Mouse (Mus musculus): Measurements from ENCODE around the gene Lig3.

Lig3 gene

DNA sequence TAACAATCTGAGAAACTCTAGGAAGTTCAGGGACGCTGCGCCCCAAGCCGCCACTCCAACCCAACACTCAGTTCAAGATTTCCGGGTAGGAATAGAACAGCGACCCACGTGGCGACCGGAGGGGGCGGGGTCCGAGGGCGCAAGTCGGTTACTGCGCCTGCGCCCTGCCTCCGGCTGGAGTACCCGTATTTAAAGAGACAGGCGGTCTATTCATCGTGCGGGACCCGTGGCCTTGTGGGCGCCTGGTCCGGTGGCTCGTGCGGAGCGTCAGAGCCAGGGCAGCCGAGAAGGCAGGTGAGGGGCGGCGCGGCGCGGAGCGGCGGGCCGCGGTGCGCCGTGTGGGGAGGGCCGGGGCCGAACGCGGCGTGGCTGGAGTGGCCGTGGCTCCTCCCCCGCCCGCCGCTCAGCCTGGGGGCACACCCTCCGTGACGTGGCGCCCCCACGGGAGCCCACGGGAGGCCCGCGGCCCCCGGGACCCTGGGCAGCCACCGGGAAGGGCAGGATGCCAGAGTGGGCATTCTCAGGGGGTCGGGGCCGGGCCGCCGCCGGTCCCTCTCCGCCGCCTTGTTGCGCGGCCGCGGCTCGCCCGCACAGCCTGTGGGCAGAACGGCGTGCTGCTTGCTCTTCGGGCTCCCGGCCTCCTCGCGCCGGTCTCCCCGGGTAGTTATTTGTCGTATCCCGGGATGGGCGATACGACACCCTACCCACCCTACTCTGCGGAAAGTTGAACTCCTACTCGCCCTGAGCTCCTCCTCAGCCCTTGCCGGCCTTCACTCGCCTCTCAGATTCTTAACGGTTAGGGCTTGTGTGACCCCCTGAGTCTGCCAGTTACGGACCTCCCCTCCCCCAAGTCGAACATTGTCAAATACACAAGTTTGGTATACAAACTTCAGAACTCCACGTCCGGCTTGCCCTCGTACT, at the start of gene Lig3:
TSS of gene Lig3 (plus strand) at position 126 of the 921 bp plus-strand sequence.
- in situ Hi-C loops (cut with MboI; ENCODE audit: low pct_unique_long_range_greater_than_20kb in 1 of 2, low sequenced_read_pairs in 2 of 2, unreplicated experiment in 1 of 2), result no loop called here

GRCm38 (mm10) chr11:82734227-82734626, 46.7 kb upstream of the Lig3 start:
- in situ Hi-C loops (cut with MboI; ENCODE audit: low pct_unique_long_range_greater_than_20kb in 1 of 2, low sequenced_read_pairs in 2 of 2, unreplicated experiment in 1 of 2), result loop anchor here in 1 of 2 experiments (10.0 kb wide), 1 partner anchor 499 kb away; no protein-coding TSS in a partner anchor

DNA sequence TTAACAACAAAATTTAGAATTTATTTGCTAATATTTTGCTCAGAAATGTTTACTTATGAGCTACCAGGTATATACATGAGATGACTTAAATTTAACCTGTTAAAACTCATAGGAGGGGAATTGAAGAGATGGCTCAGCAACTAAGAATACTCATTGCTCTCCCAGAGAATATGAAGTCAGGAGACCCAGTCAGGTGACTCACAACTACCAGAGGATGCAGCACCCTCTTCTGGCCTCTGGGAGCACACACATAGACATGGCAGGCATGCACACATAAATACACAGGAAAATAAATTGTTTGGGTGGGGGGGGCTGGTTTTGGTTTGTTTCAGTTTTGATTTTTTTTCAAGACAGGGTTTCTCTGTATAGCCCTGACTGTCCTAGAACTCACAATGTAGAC, 41.9 kb upstream of the Lig3 start:
- in situ Hi-C loops (cut with MboI; ENCODE audit: low pct_unique_long_range_greater_than_20kb in 1 of 2, low sequenced_read_pairs in 2 of 2, unreplicated experiment in 1 of 2), result loop anchor here in 1 of 2 experiments (10.0 kb wide), 1 partner anchor 504 kb away; no protein-coding TSS in a partner anchor

- in situ Hi-C loops (cut with MboI; ENCODE audit: low pct_unique_long_range_greater_than_20kb in 1 of 2, low sequenced_read_pairs in 2 of 2, unreplicated experiment in 1 of 2), result loop anchor here in 1 of 2 experiments (10.0 kb wide), 1 partner anchor 139 kb away; no protein-coding TSS in a partner anchor
Measured at GRCm38 (mm10) chr11:82746138-82746537, 34.8 kb upstream of the Lig3 start.

DNA sequence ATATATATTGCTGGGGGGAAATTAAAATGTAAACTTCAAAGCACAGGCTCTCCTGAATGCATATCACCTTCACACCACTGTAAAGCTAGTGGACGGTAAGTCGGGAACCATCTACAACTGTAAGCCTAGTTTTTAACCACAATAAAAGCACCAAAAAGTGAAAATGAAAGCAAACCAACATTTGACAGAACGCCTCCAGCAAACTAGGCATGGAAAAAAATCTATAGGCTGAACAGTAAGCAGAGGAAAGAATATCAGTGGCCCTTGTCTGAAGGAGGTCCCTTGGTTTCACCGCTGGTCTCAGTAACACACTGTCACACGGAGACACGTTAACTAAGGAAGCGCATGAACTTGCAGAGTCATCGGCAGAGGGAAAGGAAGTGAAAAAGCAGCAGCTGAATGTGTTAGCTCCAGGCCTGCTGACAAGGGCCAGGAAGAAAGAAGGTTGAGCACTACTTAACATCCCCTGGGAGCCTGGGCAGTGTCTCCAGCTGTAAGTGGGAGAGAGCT, 34.0 kb upstream of the Lig3 start:
- in situ Hi-C loops (cut with MboI; ENCODE audit: low pct_unique_long_range_greater_than_20kb in 1 of 2, low sequenced_read_pairs in 2 of 2, unreplicated experiment in 1 of 2), result loop anchor here in 1 of 2 experiments (10.0 kb wide), 1 partner anchor 138 kb away; no protein-coding TSS in a partner anchor

GRCm38 (mm10) chr11:82752349-82753115, 28.4 kb upstream of the Lig3 start:
- in situ Hi-C loops (cut with MboI; ENCODE audit: low pct_unique_long_range_greater_than_20kb in 1 of 2, low sequenced_read_pairs in 2 of 2, unreplicated experiment in 1 of 2), result no loop called here

- in situ Hi-C loops (cut with MboI; ENCODE audit: low pct_unique_long_range_greater_than_20kb in 1 of 2, low sequenced_read_pairs in 2 of 2, unreplicated experiment in 1 of 2), result no loop called here
Measured at GRCm38 (mm10) chr11:82755919-82756318, 25.0 kb upstream of the Lig3 start.

- in situ Hi-C loops (cut with MboI; ENCODE audit: low pct_unique_long_range_greater_than_20kb in 1 of 2, low sequenced_read_pairs in 2 of 2, unreplicated experiment in 1 of 2), result no loop called here
Measured at GRCm38 (mm10) chr11:82762286-82762829, 18.6 kb upstream of the Lig3 start.

GRCm38 (mm10) chr11:82763261-82763660, 17.6 kb upstream of the Lig3 start:
- in situ Hi-C loops (cut with MboI; ENCODE audit: low pct_unique_long_range_greater_than_20kb in 1 of 2, low sequenced_read_pairs in 2 of 2, unreplicated experiment in 1 of 2), result no loop called here

DNA sequence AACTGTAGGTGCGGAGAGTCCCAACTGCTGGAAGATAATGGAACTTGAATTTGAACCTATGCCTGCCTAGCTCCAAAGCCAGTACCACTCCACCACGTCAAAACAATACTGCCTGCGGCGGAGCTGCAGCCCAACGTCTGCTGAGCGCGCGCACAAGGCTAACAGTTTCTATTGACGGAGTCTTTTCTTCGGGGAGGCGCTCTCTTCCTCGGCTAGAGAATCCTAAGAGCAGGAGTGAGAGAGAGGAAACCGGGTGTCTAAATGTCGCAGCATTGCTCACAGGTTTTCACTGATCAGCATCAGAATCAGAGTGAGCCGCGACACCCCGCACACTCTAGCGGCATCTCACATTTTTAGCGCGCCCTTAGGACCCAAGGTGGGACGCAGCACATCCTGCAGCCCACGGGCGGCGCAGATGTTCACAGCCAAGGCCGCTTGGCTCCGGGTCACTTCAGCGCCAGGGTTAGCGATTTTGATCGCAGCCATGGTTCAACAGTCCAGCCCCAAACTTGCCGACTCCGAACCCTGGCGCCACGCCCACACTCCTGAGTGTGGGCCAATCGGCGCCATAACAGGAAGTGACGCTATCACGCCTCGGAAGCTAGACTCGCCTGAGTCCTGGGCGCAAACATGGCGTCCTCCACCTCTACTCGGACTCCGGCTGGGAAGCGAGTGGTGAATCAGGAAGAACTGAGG, 17.0 kb upstream of the Lig3 start, which contains the start of the genes Cct6b and Zfp830:
TSS of gene Cct6b (minus strand) at position 580 of the 696 bp plus-strand sequence.
TSS of gene Zfp830 (plus strand) at position 604 of the 696 bp plus-strand sequence.
- in situ Hi-C loops (cut with MboI; ENCODE audit: low pct_unique_long_range_greater_than_20kb in 1 of 2, low sequenced_read_pairs in 2 of 2, unreplicated experiment in 1 of 2), result no loop called here

DNA sequence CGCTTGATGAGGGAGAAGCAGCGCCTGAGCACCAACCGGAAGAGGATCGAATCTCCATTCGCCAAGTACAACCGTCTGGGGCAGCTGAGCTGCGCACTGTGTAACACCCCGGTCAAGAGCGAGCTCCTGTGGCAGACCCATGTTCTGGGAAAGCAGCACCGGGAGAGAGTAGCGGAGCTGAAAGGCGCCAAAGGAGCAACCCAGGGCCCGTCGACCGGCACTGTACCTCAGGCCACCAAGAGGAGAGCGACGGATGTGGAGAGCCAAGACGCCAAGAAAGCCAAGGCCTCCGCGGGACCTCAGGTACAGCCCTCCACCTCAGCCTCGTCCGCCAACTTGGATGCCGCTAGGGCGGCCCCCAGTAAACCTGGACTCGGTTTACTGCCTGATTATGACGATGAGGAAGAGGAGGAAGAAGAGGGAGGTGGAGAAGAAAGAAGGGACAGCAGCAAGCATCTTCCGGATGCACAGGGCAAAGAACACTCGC, 16.4 kb upstream of the Lig3 start:
- in situ Hi-C loops (cut with MboI; ENCODE audit: low pct_unique_long_range_greater_than_20kb in 1 of 2, low sequenced_read_pairs in 2 of 2, unreplicated experiment in 1 of 2), result no loop called here

DNA sequence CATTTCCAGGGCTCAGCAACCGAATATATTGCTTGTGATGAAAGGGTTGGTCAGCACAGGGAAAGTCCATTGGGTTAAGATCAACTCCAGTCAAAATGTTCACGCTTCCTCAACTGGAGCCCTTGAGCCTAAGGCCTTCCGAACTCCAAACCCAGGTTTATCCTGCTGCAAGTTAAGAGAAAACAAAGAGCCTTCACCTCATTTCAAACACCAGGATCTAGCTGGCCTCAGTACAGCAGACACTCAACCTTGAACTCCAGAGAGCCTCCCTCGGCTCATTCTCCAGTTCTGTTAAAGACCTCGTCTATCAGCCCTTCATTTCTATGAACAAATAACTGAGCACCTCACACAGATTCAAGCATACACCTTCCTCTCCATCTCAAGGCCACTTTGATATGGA, 774 bp upstream of the Lig3 start:
- in situ Hi-C loops (cut with MboI; ENCODE audit: low pct_unique_long_range_greater_than_20kb in 1 of 2, low sequenced_read_pairs in 2 of 2, unreplicated experiment in 1 of 2), result no loop called here

GRCm38 (mm10) chr11:82782197-82782596, 1.3 kb downstream of the Lig3 start:
- in situ Hi-C loops (cut with MboI; ENCODE audit: low pct_unique_long_range_greater_than_20kb in 1 of 2, low sequenced_read_pairs in 2 of 2, unreplicated experiment in 1 of 2), result no loop called here

GRCm38 (mm10) chr11:82783453-82783852, 2.5 kb downstream of the Lig3 start:
- in situ Hi-C loops (cut with MboI; ENCODE audit: low pct_unique_long_range_greater_than_20kb in 1 of 2, low sequenced_read_pairs in 2 of 2, unreplicated experiment in 1 of 2), result no loop called here

DNA sequence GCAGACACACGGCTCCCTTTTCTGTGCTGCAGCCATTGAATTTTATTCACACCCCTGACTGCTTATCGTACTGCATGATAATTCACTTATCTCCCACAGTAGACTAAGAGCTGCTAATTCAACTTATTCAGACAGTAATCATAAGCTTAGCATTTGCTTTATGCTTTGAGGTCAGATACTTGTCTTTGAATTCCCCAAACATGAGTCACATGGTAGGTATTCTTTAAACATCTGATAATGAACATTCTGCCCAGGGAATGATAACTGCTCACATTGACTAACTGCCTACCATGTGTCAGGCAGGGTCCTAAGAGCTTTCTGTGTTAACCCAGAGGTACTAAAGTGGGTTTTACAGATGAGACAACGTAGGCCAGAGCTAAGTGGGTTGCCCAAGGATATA, 25.7 kb downstream of the Lig3 start:
- in situ Hi-C loops (cut with MboI; ENCODE audit: low pct_unique_long_range_greater_than_20kb in 1 of 2, low sequenced_read_pairs in 2 of 2, unreplicated experiment in 1 of 2), result no loop called here

DNA sequence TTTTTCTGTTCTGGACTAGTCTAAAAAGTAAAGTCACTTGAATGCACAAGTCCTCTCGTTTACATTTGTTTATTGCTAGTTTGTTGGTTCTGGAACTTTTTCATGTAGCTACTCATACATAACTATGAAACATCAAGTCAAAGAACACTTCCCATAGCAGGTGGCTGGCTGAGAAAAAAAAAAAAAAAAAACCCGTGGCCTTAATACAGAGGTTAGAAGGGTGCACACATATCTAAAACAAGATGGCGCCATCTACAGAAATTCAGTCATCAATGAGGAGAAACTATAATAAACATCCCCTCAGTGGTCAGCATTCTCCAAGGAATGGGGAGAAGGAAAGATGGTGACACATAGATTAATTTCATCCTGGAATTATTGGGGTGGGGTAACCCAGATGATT, 26.5 kb downstream of the Lig3 start:
- in situ Hi-C loops (cut with MboI; ENCODE audit: low pct_unique_long_range_greater_than_20kb in 1 of 2, low sequenced_read_pairs in 2 of 2, unreplicated experiment in 1 of 2), result no loop called here

DNA sequence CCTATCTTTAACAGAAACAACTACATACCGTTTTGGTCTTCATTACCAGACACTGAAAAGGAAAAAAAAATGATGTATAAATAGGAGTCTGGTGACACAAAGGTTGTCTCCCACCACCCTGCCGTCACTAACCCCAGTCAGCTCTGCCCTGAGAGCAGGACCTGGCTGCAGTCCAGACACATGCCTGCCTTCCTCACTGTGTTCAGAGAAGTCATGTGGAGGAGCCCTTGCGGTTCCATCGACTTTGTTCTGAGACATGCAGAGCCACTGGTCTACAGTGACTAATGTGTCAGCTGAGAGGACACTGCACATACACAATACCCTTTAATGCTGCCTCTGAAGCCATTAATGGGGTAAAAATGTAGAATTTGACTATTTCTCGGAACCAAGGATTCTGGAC, 27.6 kb downstream of the Lig3 start:
- in situ Hi-C loops (cut with MboI; ENCODE audit: low pct_unique_long_range_greater_than_20kb in 1 of 2, low sequenced_read_pairs in 2 of 2, unreplicated experiment in 1 of 2), result no loop called here

GRCm38 (mm10) chr11:82819350-82819749, 38.4 kb downstream of the Lig3 start:
- in situ Hi-C loops (cut with MboI; ENCODE audit: low pct_unique_long_range_greater_than_20kb in 1 of 2, low sequenced_read_pairs in 2 of 2, unreplicated experiment in 1 of 2), result loop anchor here (5.0 kb wide), 1 partner anchor 68 kb away; no protein-coding TSS in a partner anchor
